Mouse (Mus musculus): Measurements from ENCODE around the gene Trpm6.
A peak's percentile ranks its signal among the peaks of the same experiment; 100 is the strongest.

DNA sequence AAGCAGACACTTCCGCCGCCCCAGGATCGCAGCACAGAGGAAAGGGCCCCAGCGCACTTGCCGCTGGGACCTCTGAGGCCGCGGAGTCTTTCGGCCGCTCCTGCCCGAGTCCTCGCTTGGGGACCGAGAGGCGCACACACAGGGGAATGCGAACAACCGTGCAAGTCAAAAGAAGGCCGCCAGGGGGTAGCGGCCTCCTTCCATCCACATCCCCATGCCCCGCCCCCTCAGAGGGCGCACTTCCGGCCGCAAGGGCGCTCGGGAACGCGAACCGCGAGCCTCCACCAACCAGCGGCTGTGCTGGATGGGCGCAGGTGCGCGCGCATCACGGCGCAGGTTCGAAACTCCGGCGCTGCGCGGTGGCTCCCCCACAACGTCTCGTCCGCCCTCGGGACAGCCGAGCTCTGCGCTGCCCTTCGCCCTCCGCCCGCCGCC is 36.9 kb upstream of the Trpm6 start, which contains the start of gene D030056L22Rik:
- TF ChIP-seq POLR2A (IDR thresholded peaks at IDR 0.05; ENCODE audit: insufficient read depth, low read depth, low read length): peak; percentile 55
- peak; percentile 84 for TF ChIP-seq CTCF (IDR thresholded peaks at IDR 0.05)
- TF ChIP-seq EP300 (IDR thresholded peaks at IDR 0.05; ENCODE audit: insufficient read depth, low read depth, low read length): no peak

Measured in heart, adult 2 months (tissue).